Mouse (Mus musculus): ENCODE measurements around the gene 5730522E02Rik. TPM values are rescaled to one million over a fixed set of nuclear protein-coding genes. Genes with fewer than 3 reads are reported as not detected.

The 5730522E02Rik gene
- polyA plus RNA-seq, 1 experiment = not detected

DNA sequence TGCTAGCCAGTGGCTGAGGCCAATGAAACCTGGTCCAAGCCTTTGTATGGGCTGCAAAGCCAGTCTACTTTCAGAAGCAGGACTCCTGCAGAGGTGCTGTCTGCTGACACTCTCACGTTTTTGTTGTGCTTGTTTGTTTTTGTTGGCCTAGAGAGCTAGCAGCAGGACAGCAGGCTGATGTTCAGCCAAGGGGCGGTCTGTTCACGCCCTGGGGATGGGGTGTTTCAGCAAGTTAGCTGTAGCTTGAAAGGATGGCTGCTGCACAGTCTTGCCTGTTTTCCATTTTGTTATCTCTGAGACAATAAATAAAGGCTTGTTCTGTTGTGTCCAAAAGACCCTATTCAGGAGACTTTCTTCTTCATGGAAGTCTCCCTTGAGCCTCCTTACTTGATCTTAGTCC, 618.3 kb downstream of the 5730522E02Rik start:
- Histone ChIP-seq H3K4me3 (ENCODE audit: insufficient read depth, low read length) (no peak overlapping the region), H3K27ac (ENCODE audit: insufficient read depth, low read depth, low read length) (no peak overlapping the region), H3K4me1 (ENCODE audit: control insufficient read depth, insufficient read depth, low read length) (no peaks in the 10 kb centered on the region)
- TF ChIP-seq CTCF (IDR thresholded peaks at IDR 0.05; ENCODE audit: low read depth, low read length) = no peak
- no peak for TF ChIP-seq POLR2A (IDR thresholded peaks at IDR 0.05; ENCODE audit: borderline replicate concordance, low read depth, low read length)

DNA sequence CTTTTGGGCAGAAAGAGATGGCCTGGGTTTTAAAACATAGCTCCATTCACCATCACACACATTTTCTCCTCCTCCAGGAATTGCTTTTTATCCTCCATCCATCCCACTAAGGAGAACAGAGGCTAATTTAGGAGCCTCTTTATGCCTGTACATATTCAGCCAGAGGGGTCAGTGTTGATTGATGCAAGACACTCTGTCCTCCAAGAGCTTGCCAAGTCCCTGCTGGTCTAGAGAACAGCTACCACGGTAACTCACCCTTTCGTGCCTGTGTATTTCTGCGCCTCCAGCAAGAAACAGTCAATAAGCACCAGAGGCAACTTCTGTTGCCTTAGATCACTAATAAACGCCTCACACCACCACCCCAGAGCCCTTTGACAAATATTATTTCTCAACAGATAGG, 620.3 kb downstream of the 5730522E02Rik start:
- no peak overlapping the region for H3K27ac ChIP-seq (ENCODE audit: insufficient read depth, low read depth, low read length)
- no peaks in the 10 kb centered on the region for H3K4me1 ChIP-seq (ENCODE audit: control insufficient read depth, insufficient read depth, low read length)
- no peak for TF ChIP-seq POLR2A (IDR thresholded peaks at IDR 0.05; ENCODE audit: borderline replicate concordance, low read depth, low read length)
- no peak for TF ChIP-seq CTCF (IDR thresholded peaks at IDR 0.05; ENCODE audit: low read depth, low read length)
- H3K4me3 ChIP-seq (ENCODE audit: insufficient read depth, low read length) = no peak overlapping the region

- no peak for TF ChIP-seq POLR2A (IDR thresholded peaks at IDR 0.05; ENCODE audit: borderline replicate concordance, low read depth, low read length)
- TF ChIP-seq CTCF (IDR thresholded peaks at IDR 0.05; ENCODE audit: low read depth, low read length) = no peak
- no peak overlapping the region for H3K4me3 ChIP-seq (ENCODE audit: insufficient read depth, low read length)
- H3K4me1 ChIP-seq (ENCODE audit: control insufficient read depth, insufficient read depth, low read length) = no peaks in the 10 kb centered on the region
- no peak overlapping the region for H3K27ac ChIP-seq (ENCODE audit: insufficient read depth, low read depth, low read length)
Observed at GRCm38 (mm10) chr11:25589509-25589908, 621.1 kb downstream of the 5730522E02Rik start.

DNA sequence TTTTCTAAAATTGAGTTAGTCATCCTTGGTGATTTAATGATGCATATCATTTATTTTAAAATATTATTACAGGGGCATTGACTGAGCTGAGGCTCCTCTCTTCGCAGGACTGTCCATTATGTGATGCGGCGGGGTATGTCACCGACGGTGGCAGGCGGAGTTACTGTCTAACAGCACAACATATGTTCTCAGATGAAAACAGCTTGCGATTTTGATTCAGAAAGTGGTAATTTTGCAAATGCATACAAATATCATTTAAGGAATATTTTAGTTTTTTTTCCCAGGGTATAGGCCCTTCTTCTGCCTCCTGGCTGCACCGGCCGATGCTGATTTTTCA, 636.5 kb downstream of the 5730522E02Rik start:
- TF ChIP-seq CTCF (IDR thresholded peaks at IDR 0.05; ENCODE audit: low read depth, low read length) (no peak), POLR2A (IDR thresholded peaks at IDR 0.05; ENCODE audit: borderline replicate concordance, low read depth, low read length) (no peak)

GRCm38 (mm10) chr11:25573408-25574128, 637.0 kb downstream of the 5730522E02Rik start:
- no peak overlapping the region for H3K27ac ChIP-seq (ENCODE audit: insufficient read depth, low read depth, low read length)
- no peak for TF ChIP-seq POLR2A (IDR thresholded peaks at IDR 0.05; ENCODE audit: borderline replicate concordance, low read depth, low read length)
- no peak for TF ChIP-seq CTCF (IDR thresholded peaks at IDR 0.05; ENCODE audit: low read depth, low read length)
- H3K4me3 ChIP-seq (ENCODE audit: insufficient read depth, low read length) = no peak overlapping the region
- H3K4me1 ChIP-seq (ENCODE audit: control insufficient read depth, insufficient read depth, low read length) = no peaks in the 10 kb centered on the region

More for the DNA sequence above, 636.5 kb downstream of the 5730522E02Rik start:
- no peak overlapping the region for H3K4me3 ChIP-seq (ENCODE audit: insufficient read depth, low read length)
- H3K4me1 ChIP-seq (ENCODE audit: control insufficient read depth, insufficient read depth, low read length) = no peaks in the 10 kb centered on the region
- no peak overlapping the region for H3K27ac ChIP-seq (ENCODE audit: insufficient read depth, low read depth, low read length)

- no peak for TF ChIP-seq CTCF (IDR thresholded peaks at IDR 0.05; ENCODE audit: low read depth, low read length)
- no peak for TF ChIP-seq POLR2A (IDR thresholded peaks at IDR 0.05; ENCODE audit: borderline replicate concordance, low read depth, low read length)
Observed at GRCm38 (mm10) chr11:25571396-25571795, 639.2 kb downstream of the 5730522E02Rik start.

More at GRCm38 (mm10) chr11:25571396-25571795, 639.2 kb downstream of the 5730522E02Rik start:
- Histone ChIP-seq H3K27ac (ENCODE audit: insufficient read depth, low read depth, low read length) (no peak overlapping the region), H3K4me3 (ENCODE audit: insufficient read depth, low read length) (no peak overlapping the region), H3K4me1 (ENCODE audit: control insufficient read depth, insufficient read depth, low read length) (no peaks in the 10 kb centered on the region)

Other genes starting within 250 kb of the 5730522E02Rik start
- 10.1 and 13.3 TPM in 2 replicates for gene Fancl, start 175.4 kb upstream of the 5730522E02Rik start, polyA plus RNA-seq (2012; ENCODE audit: insufficient read depth, insufficient read length, missing spikeins)